Mouse (Mus musculus) retina, postnatal 1 day (tissue): ENCODE data around the gene Rab39.

ENCODE experiments used
- DNase-seq: peaks from one replicate; pipeline ENCODE4 v3.0.0-alpha.2; 2012

Gene Rab39

DNA sequence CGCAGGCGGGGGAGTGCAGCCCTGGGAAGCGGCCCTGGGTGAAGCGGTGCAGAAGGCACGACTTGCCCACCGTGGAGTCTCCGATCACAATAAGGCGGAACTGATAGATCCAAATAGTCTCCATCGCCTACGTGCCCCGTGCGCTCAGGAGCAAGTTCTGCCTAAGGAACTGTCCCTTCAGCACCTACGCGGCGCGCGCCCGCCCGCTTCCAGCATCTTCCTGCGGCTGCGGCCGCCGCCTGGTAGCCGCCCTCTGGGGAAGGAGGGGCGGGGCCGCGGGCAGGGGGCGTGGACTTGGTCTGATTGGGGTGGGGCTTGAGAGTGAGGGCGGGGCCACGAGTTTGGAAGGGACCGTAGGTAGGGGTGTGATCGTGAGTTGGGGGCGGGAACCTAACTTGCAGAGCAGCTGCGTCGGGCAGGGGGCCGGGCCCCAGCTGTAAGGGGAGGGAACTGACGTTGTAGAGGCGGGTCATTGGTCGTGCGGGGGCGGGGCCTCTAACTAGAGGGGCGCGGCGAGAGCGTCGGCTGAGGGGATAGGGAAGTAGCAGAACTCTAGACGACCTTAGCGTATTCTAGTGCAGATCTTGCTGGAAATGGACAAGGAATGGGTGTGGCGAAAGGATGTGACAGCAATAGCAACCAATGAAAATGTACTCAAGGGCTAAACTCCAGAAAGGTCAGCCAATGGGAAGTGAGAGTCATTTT is at the start of gene Rab39:
TSS of gene Rab39 (minus strand) at position 241 of the 705 bp plus-strand sequence.
- DNase-seq: peak; percentile 94

DNA sequence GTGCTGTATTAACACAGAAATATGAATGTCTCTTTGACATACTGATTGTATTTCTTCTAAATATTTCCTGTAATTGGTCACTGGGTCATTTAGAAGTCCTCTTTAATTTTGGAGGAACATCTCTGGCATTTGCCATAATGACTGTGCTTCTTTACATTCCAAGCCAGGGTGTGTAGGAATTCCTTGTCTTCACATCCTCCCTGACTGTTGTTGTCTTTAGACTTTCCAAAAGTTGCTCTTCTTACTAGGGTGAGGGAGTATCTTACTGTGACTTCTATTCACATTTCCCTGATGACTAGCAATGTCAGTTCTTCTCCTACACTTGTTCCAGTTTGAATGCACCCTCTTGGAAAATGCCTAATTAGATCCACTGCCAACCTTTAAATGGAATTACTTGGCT is 48.8 kb upstream of the Rab39 start:
- no peak for DNase-seq

DNA sequence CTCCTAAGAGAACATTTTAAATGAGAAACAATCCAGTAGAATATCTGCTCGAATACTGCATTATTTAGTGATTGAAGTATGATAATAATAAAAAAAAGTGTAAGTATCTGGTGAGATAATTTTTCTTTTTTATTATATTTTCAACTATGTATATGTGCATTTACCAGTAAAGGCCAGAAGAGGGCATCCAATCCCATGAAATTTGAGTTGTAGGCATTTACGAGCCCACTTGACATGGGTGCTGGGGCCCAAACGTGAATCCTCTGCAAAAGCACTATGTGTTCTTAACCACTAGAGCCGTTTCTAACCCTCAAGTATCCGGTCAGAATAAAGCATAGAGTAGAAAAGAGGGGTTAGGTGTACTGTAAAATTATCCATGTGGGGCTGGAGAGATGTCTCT is 44.9 kb upstream of the Rab39 start:
- DNase-seq: no peak

DNA sequence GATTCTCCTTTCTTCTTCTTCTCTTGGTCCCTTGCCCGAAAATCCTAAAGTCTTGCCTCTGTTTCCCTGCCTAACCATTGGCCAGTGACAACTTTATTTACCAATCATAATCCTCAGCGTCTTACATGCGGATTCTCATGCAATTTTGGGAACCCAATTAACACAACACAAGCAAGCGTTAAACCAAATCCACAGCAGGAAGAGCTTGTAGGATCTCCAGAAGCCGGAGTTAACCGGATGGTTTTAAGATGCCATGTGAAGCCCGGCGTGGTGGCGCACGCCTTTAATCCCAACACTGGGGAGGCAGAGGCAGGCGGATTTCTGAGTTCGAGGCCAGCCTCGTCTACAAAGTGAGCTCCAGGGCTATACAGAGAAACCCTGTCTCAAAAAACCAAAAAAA is 44.4 kb upstream of the Rab39 start:
- no peak for DNase-seq

DNA sequence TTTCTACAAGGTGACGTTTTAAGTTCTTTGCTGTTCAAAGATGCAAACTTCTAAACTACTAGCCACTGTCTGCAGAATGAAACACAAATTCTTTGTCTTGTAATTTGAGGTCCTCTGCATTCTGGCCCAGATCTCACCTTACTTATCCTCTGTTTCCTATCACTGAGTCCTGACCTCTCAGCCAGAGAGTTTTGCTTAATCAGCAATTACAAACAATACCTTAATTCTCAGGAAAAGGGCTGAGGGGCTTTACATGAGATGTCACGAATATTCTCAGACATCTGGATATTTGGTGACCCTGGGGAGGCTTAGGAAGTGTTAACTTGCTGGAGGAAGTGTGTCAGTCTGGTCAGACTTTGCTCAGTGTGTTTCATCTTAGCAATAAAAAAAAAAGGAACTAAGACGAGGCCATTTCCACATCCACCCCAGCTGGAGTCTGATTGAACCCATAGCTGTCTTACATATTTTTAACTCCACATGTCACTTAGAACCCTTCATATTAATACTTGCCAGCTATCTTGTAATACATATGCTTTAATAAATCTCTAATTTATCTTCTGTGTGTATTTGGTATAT is 34.9 kb upstream of the Rab39 start:
- DNase-seq: no peak

DNA sequence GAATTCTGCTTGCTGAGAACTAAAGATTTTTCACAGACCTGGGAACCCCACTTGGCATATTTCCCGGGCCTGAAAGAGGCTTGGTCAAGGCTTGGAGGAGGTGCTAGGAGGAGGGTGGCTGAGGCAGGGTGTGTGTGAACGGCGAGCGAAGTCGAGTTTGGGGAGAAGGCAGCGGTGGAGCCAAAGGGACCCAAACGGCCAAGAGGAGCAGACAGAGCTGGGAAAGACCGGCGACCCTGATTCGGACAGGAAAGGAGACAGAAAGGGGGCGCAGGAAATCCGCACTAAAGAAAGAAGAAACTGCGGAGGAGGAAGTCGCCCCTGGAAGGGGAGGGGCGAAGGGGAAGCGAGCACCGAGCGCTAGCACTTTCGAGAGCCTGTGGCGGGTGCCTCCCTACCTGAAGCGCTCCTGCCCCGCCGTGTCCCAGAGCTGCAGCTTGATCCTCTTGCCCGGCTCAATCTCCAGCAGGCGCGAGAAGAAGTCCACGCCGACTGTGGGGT is 491 bp downstream of the Rab39 start:
- DNase-seq: peak; percentile 57

DNA sequence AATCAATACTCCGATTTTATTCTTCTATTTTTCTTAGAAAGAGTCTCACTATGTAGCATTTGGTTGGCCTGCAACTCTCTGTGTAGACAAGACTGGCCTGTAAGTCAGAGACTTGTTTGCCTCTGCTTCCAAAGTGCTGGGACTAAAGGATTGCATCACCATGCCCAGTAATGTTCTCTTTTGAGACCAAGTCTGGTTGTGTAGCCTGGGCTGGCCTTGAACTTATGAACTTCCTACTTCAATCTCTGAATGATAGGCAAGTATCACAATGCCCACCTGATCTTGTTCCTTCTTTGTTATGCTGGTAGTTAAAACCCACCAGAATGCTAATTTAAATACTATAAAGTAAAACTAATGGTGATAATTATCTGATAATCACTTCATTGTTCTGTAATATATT is 3.0 kb downstream of the Rab39 start:
- DNase-seq: no peak

DNA sequence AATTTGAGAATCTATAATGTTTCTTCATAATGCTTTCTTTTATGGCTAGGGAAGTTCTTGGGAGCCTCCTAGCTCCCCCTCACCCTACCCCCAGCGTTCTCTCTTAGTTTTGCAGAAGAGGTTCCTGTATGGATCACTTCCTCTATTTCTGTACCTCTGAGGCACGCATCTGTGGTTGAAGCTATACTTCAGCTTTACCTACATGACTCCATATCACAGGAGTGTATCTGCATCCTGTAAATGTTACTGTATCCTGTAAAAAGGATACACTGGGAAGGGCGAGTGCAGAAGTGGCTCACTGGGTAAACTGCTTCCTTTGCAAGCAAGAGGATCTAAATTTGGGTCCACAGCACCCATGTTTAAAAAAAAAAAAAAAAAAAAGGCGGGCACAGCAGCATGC is 5.5 kb downstream of the Rab39 start:
- no peak for DNase-seq

DNA sequence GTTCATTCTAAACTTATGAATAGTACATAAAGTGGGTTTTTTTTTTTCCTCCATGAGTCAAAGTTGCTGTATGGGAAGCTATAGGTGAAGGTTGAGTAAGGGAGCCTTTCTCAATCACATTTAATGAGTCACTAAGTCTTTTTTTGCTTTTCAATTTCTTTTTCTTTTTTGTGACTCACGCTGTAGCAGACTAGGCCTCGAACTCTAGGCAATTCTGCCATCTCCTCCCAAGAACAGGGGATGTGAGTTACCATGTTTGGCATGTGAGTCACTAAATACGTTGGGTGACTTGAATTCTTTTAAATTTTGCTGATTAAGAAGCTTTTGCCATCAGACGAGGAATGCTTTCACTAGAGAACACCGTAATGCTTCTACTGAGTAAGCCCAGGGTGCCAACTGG is 10.2 kb downstream of the Rab39 start:
- no peak for DNase-seq

DNA sequence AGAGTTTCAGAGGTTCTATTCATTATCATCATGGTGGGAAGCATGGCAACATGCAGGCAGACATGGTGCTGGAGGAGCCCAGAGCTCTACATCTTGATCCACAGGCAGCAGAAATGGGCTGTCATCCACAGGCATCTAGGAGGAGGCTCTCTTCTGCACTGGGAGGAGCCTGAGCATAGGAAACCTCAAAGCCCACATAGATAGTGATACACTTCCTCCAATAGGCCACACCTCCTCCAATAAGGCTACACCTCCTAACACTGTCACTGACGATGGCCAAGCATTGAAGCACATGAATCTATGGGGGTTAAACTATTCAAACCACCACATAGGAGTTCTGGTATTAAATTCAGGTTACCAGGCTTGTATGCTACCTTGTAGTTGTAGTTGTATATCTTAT is 12.3 kb downstream of the Rab39 start:
- no peak for DNase-seq

DNA sequence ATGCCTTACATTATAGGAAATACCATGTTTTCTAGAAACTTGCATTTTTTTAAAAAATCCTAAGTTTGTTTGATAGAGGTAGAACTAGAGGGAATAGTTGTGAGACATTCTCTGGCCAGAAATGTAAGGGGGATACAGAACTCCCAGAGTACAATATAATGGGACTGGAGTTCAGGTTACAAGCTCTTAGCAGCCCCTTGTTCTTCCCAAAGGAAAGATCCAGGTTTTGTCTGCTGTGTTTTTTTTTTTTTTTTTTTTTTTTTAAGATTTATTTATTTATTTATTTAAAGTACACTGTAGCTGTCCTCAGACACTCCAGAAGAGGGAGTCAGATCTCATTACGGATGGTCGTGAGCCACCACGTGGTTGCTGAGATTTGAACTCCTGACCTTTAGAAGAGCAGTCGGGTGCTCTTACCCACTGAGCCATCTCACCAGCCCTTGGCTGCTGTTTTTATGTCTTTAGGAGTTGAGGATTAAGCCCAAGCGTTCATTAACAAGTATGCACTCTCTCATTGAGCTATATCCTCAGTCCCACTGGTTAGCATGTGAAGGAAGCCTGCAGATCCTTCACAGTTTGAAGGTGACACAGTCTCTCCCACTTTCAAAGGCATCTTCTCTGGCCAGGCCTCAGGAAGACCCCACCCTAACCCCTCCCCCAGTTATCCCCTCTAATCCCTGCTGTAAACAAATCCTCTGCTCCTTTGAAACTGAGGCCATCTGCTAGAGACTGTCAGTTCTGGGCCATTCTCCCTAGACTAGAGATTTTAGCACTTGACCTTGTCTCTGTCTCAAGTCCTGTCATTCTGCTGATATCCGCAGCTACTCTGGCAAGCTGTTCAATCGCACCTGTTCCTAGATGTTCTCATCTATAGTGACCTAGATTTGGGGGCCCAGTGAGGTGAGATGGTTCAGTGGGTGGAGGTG is 14.0 kb downstream of the Rab39 start:
- DNase-seq: peak; percentile 72

DNA sequence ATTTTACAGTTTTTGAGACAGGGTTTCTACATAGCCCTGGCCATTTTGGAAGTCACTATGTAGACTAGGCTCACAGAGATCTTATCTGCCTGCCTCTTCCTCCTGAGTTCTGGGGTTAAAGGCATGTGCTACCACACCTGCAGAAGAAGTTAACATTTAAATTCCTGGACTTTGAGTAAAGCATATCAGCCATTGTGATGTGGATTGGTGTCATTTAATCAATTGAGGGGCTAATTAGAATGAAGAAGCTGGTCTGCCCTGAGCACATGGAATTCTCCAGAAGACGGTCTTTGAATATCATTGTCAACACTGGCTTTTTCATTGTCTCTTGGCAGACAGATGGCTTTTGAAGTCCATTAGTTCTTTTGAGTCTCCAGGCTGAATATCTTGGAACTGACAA is 25.2 kb downstream of the Rab39 start:
- no peak for DNase-seq

DNA sequence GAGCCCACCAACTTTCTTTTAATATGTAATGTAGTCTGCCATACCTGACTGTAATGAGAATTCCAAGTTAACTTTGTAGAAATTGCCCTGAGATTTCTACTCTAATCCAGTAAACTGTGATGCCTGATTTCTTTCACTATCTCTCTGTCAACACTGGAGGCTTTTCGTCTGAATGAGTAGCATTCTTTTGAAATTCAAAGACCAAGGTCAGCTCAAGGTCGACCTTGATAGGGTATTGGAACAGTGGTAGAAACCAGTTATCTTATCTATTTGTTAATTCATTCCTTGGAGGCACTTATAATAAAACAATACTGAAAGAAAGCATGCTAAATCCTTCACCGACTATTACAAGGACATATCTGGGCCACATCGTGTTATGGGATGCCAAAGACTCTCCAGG is 29.1 kb downstream of the Rab39 start:
- DNase-seq: no peak

DNA sequence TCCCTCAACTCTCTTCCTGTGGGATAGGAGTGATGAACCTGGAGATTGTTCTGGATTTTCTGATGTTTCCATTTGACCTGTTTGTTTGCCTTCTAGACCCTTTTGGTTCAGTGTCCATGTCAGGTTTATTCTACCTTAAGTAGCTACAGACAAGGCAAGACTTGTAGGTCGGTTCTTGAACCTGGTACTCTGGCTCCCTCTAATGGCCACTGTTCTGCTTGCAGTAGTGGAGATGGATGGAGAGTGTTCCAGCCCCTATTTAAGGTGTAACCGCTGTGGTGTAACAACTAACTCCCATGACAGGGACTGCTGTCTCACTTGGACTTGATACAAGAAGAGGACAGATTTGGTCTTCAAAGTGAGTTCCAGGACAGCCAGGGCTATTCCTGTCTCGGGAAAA is 32.5 kb downstream of the Rab39 start:
- DNase-seq: peak; percentile 85

DNA sequence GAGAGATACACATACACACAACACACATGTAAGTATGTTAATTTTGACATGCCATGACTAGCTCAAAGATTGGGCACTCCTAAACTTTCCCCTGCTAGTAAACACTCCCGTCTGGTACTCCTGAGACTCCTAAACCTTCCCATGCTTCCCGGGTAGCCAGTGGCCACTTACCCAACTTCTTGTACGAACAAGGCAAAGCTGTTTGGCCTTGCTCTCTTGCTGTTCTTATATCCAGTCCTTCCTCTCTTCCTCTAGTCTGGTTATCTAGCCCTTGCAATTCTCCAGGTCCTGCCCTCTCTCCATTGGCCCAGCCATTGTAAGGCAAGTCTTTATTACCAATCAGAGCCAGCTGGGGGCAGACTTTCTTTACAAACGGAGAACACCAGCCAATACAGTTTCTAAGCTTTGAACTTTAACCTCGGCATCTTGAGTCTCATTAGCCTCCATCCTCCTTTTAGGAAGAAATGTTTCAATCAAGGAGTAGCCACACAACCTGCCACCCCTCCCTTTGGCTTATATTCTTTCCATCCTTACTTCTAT is 36.3 kb downstream of the Rab39 start, which contains the start of gene Cul5:
TSS of gene Cul5 (minus strand) at position 335 of the 540 bp plus-strand sequence.
- DNase-seq: peak; percentile 53

DNA sequence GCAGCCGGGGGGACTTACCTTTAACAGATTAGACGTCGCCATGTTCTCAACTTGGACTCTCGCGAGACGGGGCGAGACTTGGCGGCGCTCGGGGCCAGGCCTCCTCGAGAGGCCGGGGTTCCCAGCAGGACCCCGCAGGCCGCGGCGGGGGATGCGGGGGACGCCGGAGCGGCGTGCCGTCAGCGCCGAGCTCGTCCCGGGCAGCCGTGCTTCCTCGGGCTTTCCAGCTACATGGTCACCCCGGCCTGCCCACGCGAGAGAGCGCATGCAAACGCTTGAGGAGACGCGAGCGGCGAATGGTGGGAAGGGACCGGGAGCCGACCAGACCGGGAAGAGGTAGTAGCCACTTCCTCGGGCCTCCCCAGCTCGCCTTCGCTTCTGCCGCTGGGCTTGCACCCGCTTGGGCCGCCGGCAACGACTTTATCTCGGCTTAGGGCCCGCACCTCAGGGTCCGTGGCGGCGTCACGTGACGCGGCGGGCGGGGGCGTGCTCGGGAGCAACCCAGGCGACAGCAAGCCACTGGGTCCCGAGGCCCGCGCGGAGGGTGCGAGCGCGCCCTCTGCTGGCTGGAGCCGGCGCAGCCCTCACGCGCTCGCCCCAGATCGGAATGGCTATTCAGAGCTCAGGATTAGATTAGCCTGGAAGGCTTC is 38.9 kb downstream of the Rab39 start:
- peak; percentile 96 for DNase-seq

DNA sequence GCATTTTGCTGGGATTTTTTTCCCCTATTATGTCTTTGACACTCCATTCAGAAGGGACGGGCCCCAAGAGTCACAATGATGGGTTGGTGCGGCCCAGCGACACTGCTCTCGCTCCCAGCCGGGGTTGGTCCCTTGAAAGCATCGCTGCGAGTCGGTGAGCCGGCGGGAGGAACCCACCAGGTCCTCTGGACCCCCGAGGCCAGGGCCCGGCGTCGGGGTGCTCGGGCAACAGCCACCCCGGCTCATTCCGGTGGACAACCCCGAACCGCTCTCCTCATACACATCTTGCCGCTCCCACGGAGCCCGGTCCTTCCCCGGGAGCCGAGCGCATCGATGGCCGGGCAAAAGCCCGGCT is 39.4 kb downstream of the Rab39 start:
- no peak for DNase-seq

DNA sequence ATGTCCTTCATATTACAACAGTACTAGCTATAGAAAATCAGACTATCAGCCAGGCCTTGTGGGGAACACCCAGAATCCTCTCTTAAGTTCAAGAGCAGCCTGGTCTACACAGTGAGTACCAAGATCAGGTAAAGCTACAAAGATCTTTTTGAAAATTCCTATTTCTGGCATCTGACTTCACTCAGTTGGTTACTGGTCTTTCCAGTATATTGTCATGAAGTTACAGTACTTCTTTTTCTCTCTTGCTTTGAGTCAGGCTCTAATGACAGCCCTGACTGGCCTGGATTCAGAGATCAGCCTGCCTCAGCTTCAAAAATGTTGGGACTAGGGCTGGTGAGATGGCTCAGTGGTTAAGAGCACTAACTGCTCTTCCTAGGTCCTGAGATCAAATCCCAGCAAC is 40.6 kb downstream of the Rab39 start:
- no peak for DNase-seq

DNA sequence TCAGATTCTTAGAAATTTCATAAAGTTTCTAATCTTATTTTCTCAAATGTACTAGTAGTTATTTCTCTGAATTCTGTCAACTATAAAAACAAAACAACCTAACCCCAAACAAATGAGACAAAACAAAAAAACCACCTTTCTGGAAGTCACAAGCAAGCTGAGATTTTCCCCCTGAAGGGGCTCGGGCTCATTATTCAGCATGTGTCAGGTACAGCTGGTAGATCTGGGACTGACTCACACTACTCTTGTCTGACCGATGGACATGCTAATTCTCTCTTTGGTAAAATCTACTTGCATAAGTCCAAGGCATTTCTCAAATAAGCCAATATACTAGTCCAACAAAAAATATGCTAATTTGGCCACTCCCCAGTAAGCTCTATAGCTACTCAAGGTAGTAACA is 41.2 kb downstream of the Rab39 start:
- no peak for DNase-seq

DNA sequence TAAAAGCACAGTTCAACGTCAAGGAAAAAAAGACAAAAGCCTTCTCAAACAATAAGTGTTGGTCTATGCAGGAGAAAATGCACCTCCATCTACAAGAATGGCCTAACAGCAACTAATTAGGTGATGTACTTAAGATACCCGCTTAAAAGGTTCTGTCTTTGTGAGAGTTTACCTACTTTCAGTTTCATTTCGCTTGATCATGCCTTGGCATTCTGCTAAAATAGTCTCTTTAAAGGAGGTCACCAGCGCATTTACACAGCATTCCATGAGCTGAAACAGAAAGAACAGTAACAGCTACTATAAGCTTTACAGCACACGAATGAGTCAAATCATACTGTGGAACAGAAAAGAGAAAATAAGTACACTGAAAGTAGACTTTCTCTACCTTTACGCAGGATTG is 71.2 kb downstream of the Rab39 start:
- DNase-seq: no peak
